Mouse (Mus musculus): Measurements from ENCODE around the gene Usp2.

The Usp2 gene

GRCm38 (mm10) chr9:44076764-44077120 is 9.9 kb downstream of the Usp2 start:
- peak; percentile 85 to 93 for DNase-seq

DNA sequence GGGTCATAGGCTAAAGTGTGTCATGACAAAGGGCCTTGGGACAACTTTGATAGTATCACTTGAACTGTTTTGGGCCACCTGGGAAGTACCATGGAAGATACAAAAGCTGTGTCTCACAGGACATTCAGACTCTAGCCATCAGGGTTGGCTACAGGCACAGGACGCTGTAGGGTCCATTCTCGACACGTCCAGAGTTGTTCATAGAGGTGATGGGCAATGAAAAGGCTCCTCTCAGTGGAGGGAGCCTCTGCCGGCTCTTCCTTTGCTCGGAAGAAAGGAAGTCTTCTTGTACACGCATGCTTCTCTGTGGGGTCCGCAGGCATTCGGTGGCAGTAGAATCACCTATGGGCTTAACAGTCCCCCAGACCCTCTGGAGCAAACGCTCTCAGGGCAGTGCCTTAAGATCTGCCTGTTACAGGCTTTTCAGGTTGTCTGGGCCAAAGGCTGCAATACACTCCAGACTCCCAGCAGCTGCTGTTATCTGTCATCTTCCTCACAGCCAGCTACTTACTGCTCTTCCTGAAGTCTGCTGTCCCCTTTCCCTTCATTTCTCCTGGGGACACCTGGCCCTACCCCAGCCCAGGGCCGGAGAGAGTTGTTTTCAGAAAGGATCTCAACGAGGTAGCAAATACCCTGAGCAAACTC is 10.6 kb downstream of the Usp2 start:
- no peak for DNase-seq

GRCm38 (mm10) chr9:44078136-44078797 is 11.4 kb downstream of the Usp2 start:
- DNase-seq: peak; percentile 67 to 75

DNA sequence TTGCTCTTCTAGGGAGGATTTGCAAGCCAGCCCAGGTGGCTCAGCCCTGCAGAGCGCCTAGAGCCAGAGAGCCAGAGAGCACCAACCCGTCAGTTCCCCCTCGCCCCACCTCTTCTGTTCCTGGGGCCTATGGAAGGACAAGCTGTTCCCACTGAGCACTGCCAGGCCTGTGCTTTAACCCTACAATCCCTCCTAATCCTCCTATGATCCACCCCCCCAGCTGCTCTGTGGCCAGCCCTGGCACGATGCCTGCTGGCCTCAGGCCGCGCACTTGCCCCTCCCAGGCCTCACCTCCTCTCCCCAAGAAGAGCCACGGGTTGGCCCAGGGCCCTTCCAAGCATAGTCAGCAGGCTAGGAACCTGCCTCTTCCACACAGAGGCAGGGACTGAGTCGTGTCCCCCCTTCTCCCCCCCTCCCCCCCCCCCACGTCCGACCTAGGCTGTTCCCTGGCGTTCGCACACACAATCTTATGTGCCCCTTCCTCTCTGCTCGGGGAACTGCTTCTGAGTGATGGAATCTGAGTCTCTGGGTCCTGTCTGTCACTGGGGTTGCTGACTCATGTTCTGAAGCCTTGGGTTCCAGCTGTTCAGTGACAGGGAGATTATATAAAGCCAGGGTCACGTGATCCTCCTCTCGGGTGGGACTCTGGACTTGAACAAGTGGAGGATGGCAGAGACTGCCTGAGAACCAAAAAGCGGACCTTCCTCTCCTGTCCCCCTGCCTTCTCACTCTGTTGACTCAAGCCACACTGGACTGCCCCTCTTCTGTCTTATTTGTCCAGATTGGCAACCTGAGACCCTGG is 12.3 kb downstream of the Usp2 start:
- DNase-seq: peak; percentile 93 to 96

DNA sequence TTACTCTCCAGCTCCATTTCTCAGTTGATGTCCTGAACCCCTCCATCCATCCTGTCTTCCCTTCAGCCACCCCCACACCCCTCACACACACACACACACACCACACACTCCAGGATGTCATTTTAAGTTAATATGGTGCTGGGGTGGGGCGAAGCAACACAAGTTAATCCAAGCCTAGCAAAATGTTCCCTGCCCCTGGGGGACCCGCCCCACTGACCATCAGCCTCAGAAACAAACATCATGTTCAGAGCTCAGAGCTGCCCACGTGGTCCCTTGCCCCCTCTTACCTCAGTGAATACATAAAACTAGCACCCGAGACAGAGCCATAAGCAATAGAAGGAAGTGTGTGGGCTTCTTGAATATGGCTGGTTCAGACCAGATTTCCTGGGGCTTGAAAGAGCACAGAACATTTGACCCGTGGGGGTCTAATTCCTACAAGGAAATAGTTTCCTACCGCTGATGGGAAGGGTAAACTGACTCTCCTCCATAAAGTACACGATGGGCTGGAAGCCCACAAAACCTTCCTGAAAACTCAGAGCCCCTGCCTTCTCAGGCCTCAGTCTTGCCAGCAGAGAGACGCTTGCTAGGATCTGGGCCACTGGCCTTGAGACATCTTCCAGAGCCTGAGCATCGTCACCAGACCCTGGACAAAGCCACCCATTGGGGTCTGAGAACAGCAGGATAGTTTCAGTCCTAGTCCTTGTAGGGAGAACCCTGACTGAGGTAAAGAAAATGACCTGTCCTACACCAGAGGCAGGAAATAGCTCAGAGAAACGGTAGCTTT is 13.4 kb downstream of the Usp2 start:
- peak; percentile 86 to 96 for DNase-seq

GRCm38 (mm10) chr9:44080953-44081352 is 14.1 kb downstream of the Usp2 start:
- DNase-seq: peak; percentile 78 to 79

- DNase-seq: no peak
Observed at GRCm38 (mm10) chr9:44081581-44081980, 14.8 kb downstream of the Usp2 start.

- DNase-seq: peak in 1 of 2 experiments; percentile 1
Observed at GRCm38 (mm10) chr9:44082266-44082665, 15.4 kb downstream of the Usp2 start.

GRCm38 (mm10) chr9:44083392-44084121 is 16.7 kb downstream of the Usp2 start:
- DNase-seq: peak; percentile 84 to 93

- no peak for DNase-seq
Observed at GRCm38 (mm10) chr9:44084236-44084635, 17.4 kb downstream of the Usp2 start.

DNA sequence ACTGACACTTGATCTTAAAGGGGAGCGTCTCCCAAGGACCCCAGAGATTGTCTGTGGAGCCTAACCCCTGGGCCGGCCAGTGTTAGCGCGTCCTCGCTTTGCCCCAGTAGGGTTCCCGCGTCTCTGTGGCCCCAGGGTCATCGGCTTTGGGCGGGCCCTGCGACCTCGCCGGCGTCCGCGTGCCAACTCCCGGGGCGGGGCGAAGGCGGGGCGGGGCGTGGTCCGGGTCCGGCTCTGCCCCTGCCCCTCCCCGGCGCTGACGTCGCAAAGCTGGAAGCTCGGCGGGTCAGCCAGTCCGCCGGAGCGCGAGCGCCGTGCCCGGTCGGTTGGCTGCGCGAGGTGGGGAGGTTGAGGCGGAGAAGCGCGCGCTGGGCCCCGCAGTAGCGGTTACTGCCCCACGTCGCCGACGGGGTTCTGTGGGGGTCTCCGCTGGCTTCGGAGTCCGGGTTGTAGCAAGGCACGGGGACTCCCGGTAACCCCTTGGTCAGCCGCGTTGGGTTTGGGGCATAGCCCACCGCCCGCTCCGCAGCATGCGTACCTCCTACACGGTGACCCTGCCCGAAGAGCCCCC is 17.9 kb downstream of the Usp2 start:
- DNase-seq: peak; percentile 98 to 100

DNA sequence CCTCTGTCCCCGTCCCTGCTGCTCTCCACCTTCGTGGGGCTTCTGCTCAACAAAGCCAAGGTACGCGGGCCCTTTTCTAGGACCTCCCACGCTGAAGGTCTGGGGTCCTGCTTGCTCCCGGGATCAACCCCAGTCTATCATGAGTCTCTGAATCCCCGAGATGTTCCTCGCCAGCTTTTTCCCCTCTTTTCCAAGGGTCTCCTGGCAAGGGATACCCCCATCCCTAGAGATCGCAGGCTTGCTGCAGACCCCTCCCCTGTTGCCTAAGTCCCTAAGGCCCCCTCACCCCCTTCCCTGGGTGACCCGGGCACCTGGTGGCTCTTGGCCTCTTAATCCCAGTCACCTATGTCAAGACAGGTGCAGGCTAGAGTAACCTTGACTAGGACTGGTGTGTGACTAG is 18.5 kb downstream of the Usp2 start:
- DNase-seq: no peak

- DNase-seq: peak; percentile 79 to 81
Observed at GRCm38 (mm10) chr9:44085741-44086665, 19.2 kb downstream of the Usp2 start.

- peak; percentile 76 to 84 for DNase-seq
Observed at GRCm38 (mm10) chr9:44086960-44087359, 20.1 kb downstream of the Usp2 start.

DNA sequence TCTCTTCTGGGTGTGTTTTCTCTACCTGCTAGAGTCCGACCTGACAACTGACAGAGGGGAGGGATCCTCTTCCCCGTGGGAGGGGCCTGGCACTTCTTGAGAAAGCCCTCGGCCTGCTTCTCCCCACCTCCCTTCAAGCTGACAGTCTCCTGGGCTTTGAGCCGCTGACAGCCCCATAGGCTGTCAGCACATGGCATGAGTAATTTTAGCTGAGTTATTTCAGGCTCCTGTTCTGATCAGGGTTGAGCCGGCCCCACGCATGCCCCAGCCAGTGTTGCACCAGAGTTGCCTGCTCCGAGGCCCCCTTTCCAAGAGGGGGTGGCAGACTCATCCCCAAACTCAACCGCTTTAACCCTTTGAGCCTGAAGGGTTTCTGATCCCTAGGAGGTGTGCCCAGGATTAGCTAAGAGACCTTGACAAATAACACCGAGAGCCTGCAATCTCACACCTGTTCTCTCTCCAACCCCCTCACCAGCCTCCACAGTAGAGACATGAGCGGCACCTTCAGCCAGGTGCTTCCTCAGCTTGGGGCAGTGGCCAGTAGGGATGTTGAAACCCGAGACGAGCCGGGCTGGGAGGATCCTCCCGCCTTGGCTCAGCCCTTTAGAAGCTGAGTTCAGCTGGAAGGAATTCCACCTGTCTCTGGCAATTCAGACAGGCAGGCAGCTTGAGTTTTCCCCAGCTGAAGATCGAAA is 21.1 kb downstream of the Usp2 start:
- DNase-seq: peak; percentile 64 to 73

DNA sequence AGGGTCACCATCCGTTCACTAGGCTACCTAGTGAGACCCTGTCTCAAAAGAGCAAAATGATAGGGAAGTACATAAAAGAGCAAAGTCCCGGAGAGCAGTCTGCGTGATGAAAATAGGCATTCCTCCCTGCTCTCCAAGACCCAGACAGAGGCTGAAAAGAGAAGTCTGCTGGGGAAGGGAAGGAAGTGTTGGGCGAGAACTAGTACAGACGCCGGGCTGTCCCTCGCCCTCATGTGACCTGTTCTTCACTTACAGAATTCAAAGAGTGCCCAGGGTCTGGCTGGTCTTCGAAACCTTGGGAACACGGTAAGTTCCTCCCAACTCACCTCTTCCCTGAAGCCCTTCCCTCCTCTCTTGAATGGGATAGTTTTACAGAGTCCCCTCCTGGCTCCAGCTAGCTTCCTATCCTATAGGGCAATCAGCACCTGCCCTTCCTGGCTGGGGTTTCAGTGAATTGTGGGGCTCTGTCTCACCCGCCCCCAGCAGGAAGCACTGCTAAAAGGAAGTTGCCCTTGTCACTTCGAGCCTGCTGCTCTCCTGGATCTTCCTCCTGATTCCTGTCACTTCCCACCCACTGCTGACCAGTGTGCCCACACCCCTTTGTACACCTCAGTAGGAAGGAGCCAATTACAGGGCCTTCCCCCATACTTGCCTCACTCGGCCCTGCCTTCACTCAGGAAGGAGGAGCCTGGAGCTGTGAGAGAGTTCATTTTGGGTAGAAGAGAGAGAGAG is 22.2 kb downstream of the Usp2 start:
- DNase-seq: peak in 1 of 2 experiments; percentile 25

GRCm38 (mm10) chr9:44093612-44094503 is 27.0 kb downstream of the Usp2 start:
- peak; percentile 83 to 90 for DNase-seq

DNA sequence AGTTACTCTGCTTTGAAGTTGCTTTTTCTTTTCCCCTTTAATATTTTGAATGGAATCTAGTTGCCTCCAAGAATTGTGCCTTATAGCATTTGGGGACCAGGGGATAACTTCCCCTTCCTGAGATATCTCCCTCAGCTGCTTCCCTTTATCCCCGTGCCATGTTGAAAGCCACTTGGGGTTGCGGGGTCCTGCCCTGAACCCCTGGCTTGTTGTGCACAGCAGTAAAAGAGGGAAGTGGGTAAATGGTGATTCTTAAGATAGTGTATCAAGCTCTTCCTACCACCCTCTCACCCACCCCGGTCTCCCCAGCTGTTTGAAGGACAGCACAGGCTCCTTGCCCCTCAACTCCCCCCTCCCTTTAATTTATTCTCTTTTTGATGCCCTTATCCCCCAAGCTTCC is 27.9 kb downstream of the Usp2 start:
- DNase-seq: no peak

All from kidney, postnatal 36 days (tissue).